Mouse (Mus musculus) liver, adult 2 months (tissue): ENCODE results near the gene Sgk1.

Experiments used
- CTCF ChIP-seq: fragments of 200-500 bp; IDR thresholded peaks from 2 replicates; pipeline ENCODE4 v1.5.1; 2011; ENCODE audit warnings: low read depth, low read length, control low read depth
- POLR2A ChIP-seq: fragments of 200-500 bp; IDR thresholded peaks from 2 replicates; pipeline ENCODE4 v1.6.1; 2011; ENCODE audit warnings: low read length, control low read depth; ENCODE audit not compliant: insufficient read depth; ENCODE audit errors: extremely low read depth

DNA sequence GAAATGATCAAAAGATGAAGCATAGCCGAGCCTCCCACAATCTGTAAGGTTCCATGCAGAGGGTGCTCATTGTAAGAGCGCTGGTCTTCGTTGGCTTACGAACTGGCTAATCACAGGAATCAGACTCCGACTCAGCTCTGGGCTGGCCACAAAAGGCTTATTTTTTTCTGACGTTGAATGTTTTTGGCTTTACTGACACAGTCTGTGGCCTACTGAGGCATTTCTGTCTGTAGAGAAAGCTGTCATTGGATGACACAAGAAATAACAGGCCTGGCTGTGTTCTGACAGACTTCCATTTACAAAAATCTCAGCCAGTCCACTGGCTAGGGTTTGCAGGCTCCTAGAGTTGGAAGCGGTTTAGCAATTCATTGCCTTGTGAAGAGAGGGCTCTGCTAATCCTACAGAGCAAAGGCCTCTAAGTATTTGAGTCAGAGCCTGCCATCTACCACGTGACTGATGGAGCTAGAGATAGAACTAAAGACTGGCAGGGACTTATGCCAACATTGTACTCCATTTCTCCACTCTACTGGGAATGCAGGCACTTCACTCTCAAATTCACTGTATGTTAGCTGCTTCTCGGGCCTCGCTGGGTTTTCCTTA, 48.9 kb downstream of the Sgk1 start:
- TF ChIP-seq CTCF (no peak), POLR2A (no peak)
